Mouse (Mus musculus): ENCODE data around the gene Tmem9. TPM values are rescaled to one million over a fixed set of nuclear protein-coding genes. Genes with fewer than 3 reads are reported as not detected.

Tmem9 gene
- polyA plus RNA-seq, 1 experiment, result 20.4 TPM

- H3K27ac ChIP-seq (ENCODE audit: insufficient read depth, low read depth, low read length), result no peak overlapping the region
- 16% methylated on average over 3 of the region's 3 CpGs for WGBS
- TF ChIP-seq POLR2A (IDR thresholded peaks at IDR 0.05; ENCODE audit: low read depth, low read length) (no peak), CTCF (IDR thresholded peaks at IDR 0.05; ENCODE audit: extremely low read depth, insufficient read length, insufficient replicate concordance, low read depth, low read length) (no peak)
Observed at GRCm38 (mm10) chr1:136058594-136058993, 50.6 kb downstream of the Tmem9 start.

GRCm38 (mm10) chr1:136061041-136061789 lies 53.3 kb downstream of the Tmem9 start:
- Histone ChIP-seq H3K36me3 (ENCODE audit: control insufficient read depth, insufficient read depth, low read length) (no peaks in the 10 kb centered on the region), H3K27me3 (ENCODE audit: control insufficient read depth, insufficient read depth, low read length) (no peaks in the 10 kb centered on the region), H3K4me3 (ENCODE audit: low read depth, low read length) (no peak overlapping the region), H3K4me1 (ENCODE audit: control insufficient read depth, insufficient read depth, insufficient read length, low read length) (peaks cover 3% of the 10 kb centered on the region; the same call in 1 of the 2 replicates), H3K27ac (ENCODE audit: insufficient read depth, low read depth, low read length) (no peak overlapping the region)
- no peak for TF ChIP-seq POLR2A (IDR thresholded peaks at IDR 0.05; ENCODE audit: low read depth, low read length)
- no peak for TF ChIP-seq CTCF (IDR thresholded peaks at IDR 0.05; ENCODE audit: extremely low read depth, insufficient read length, insufficient replicate concordance, low read depth, low read length)
- 62% methylated on average over 9 of the region's 9 CpGs for WGBS

More at GRCm38 (mm10) chr1:136058594-136058993, 50.6 kb downstream of the Tmem9 start:
- H3K4me3 ChIP-seq (ENCODE audit: low read depth, low read length), result no peak overlapping the region
- H3K36me3 ChIP-seq (ENCODE audit: control insufficient read depth, insufficient read depth, low read length), result no peaks in the 10 kb centered on the region
- H3K4me1 ChIP-seq (ENCODE audit: control insufficient read depth, insufficient read depth, insufficient read length, low read length), result peaks cover 3% of the 10 kb centered on the region; the same call in 1 of the 2 replicates
- no peaks in the 10 kb centered on the region for H3K27me3 ChIP-seq (ENCODE audit: control insufficient read depth, insufficient read depth, low read length)

- H3K36me3 ChIP-seq (ENCODE audit: control insufficient read depth, insufficient read depth, low read length), result no peaks in the 10 kb centered on the region
- TF ChIP-seq POLR2A (IDR thresholded peaks at IDR 0.05; ENCODE audit: low read depth, low read length) (no peak), CTCF (IDR thresholded peaks at IDR 0.05; ENCODE audit: extremely low read depth, insufficient read length, insufficient replicate concordance, low read depth, low read length) (no peak)
- 90% methylated on average over 7 of the region's 7 CpGs for WGBS
- H3K27ac ChIP-seq (ENCODE audit: insufficient read depth, low read depth, low read length), result no peak overlapping the region
- no peaks in the 10 kb centered on the region for H3K27me3 ChIP-seq (ENCODE audit: control insufficient read depth, insufficient read depth, low read length)
- no peak overlapping the region for H3K4me3 ChIP-seq (ENCODE audit: low read depth, low read length)
- peaks cover 3% of the 10 kb centered on the region; the same call in 1 of the 2 replicates for H3K4me1 ChIP-seq (ENCODE audit: control insufficient read depth, insufficient read depth, insufficient read length, low read length)
Observed at GRCm38 (mm10) chr1:136061790-136062141, 53.8 kb downstream of the Tmem9 start.

- WGBS, result 57% methylated on average over 5 of the region's 5 CpGs
- TF ChIP-seq CTCF (IDR thresholded peaks at IDR 0.05; ENCODE audit: extremely low read depth, insufficient read length, insufficient replicate concordance, low read depth, low read length), result no peak
- no peak for TF ChIP-seq POLR2A (IDR thresholded peaks at IDR 0.05; ENCODE audit: low read depth, low read length)
- H3K4me3 ChIP-seq (ENCODE audit: low read depth, low read length), result no peak overlapping the region
- no peaks in the 10 kb centered on the region for H3K36me3 ChIP-seq (ENCODE audit: control insufficient read depth, insufficient read depth, low read length)
- H3K27me3 ChIP-seq (ENCODE audit: control insufficient read depth, insufficient read depth, low read length), result no peaks in the 10 kb centered on the region
- H3K27ac ChIP-seq (ENCODE audit: insufficient read depth, low read depth, low read length), result no peak overlapping the region
- peaks cover 2% of the 10 kb centered on the region; the same call in 1 of the 2 replicates for H3K4me1 ChIP-seq (ENCODE audit: control insufficient read depth, insufficient read depth, insufficient read length, low read length)
Observed at GRCm38 (mm10) chr1:136063991-136064390, 56.0 kb downstream of the Tmem9 start.

- WGBS, result 54% methylated on average over 1 of the region's 1 CpGs
- Histone ChIP-seq H3K4me3 (ENCODE audit: low read depth, low read length) (no peak overlapping the region), H3K36me3 (ENCODE audit: control insufficient read depth, insufficient read depth, low read length) (no peaks in the 10 kb centered on the region), H3K4me1 (ENCODE audit: control insufficient read depth, insufficient read depth, insufficient read length, low read length) (no peaks in the 10 kb centered on the region), H3K27ac (ENCODE audit: insufficient read depth, low read depth, low read length) (no peak overlapping the region), H3K27me3 (ENCODE audit: control insufficient read depth, insufficient read depth, low read length) (no peaks in the 10 kb centered on the region)
- TF ChIP-seq POLR2A (IDR thresholded peaks at IDR 0.05; ENCODE audit: low read depth, low read length), result no peak
- TF ChIP-seq CTCF (IDR thresholded peaks at IDR 0.05; ENCODE audit: extremely low read depth, insufficient read length, insufficient replicate concordance, low read depth, low read length), result no peak
Observed at GRCm38 (mm10) chr1:136066621-136067020, 58.7 kb downstream of the Tmem9 start.

GRCm38 (mm10) chr1:136067579-136067978 lies 59.6 kb downstream of the Tmem9 start:
- 62% methylated on average over 3 of the region's 3 CpGs for WGBS
- TF ChIP-seq CTCF (IDR thresholded peaks at IDR 0.05; ENCODE audit: extremely low read depth, insufficient read length, insufficient replicate concordance, low read depth, low read length), result no peak
- no peak for TF ChIP-seq POLR2A (IDR thresholded peaks at IDR 0.05; ENCODE audit: low read depth, low read length)

GRCm38 (mm10) chr1:136076086-136076485 lies 68.1 kb downstream of the Tmem9 start:
- no peaks in the 10 kb centered on the region for H3K36me3 ChIP-seq (ENCODE audit: control insufficient read depth, insufficient read depth, low read length)
- no peak overlapping the region for H3K27ac ChIP-seq (ENCODE audit: insufficient read depth, low read depth, low read length)
- no peaks in the 10 kb centered on the region for H3K4me1 ChIP-seq (ENCODE audit: control insufficient read depth, insufficient read depth, insufficient read length, low read length)
- H3K4me3 ChIP-seq (ENCODE audit: low read depth, low read length), result no peak overlapping the region
- WGBS, result 2% methylated on average over 3 of the region's 3 CpGs
- TF ChIP-seq CTCF (IDR thresholded peaks at IDR 0.05; ENCODE audit: extremely low read depth, insufficient read length, insufficient replicate concordance, low read depth, low read length) (peak; percentile 75; the same call in 1 of the 2 replicates), POLR2A (IDR thresholded peaks at IDR 0.05; ENCODE audit: low read depth, low read length) (no peak)
- no peaks in the 10 kb centered on the region for H3K27me3 ChIP-seq (ENCODE audit: control insufficient read depth, insufficient read depth, low read length)

More at GRCm38 (mm10) chr1:136067579-136067978, 59.6 kb downstream of the Tmem9 start:
- no peak overlapping the region for H3K4me3 ChIP-seq (ENCODE audit: low read depth, low read length)
- no peaks in the 10 kb centered on the region for H3K36me3 ChIP-seq (ENCODE audit: control insufficient read depth, insufficient read depth, low read length)
- no peaks in the 10 kb centered on the region for H3K27me3 ChIP-seq (ENCODE audit: control insufficient read depth, insufficient read depth, low read length)
- no peak overlapping the region for H3K27ac ChIP-seq (ENCODE audit: insufficient read depth, low read depth, low read length)
- no peaks in the 10 kb centered on the region for H3K4me1 ChIP-seq (ENCODE audit: control insufficient read depth, insufficient read depth, insufficient read length, low read length)
